Mouse (Mus musculus): Measurements from ENCODE around the gene Timm50.

Gene Timm50

DNA sequence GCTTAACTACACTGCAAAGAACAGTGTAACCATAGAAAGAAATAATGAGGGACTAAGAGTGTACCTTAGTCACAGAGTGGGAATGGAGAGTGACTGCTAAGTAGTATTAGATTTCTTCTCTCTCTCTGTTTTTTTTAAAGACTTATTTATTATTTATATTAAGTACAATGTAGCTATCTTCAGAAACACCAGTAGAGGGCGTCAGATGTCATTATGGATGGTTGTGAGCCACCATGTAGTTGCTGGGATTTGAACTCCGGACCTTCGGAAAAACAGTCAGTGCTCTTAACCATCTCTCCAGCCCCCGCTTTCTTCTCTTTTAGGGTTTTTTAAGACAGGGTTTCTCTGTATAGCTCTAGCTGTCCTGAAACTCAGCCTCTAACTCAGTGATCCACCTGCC, 14.6 kb upstream of the Timm50 start:
- no peak for DNase-seq (ENCODE audit: low read depth, low spot score)

- no peak for DNase-seq (ENCODE audit: low read depth, low spot score)
Observed at GRCm38 (mm10) chr7:28325293-28325692, 13.4 kb upstream of the Timm50 start.

DNA sequence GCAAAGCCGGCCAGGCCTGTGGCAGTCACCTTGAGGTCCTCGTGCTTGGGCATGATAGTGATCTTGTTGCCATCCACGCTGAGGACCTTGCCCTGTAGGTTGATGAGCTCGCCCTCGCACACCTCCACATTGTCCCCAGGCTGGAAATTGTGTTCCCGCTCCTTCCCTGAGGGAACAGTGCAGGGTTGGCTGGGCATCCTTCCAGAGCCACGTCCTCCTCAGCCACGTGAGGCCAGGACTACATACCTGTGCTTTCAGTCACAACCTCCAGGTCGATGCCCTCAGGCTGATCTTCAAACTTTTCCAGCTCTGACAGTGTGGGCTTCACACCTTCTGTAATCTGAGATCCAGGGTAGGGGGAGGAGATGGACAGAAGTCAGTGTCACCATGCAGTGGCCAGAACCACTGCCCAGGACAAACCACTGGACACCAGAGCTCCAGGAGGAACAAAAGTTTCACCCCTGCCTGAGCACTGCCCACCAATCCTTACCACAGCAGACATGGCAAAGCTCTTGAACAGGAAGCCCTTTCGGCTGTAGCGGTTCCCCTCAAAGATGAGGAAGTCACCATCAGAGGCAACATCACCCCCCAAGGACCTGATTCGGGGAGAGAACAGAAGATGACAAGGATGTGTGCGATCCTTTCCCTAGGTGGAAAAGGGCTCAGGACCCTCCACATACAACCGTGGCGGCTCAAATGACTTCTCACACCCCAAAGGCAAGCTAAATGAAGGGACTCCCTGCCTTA, 10.3 kb upstream of the Timm50 start:
- DNase-seq (ENCODE audit: low read depth, low spot score) = no peak

GRCm38 (mm10) chr7:28318714-28319113, 6.8 kb upstream of the Timm50 start:
- DNase-seq (ENCODE audit: low read depth, low spot score) = no peak

DNA sequence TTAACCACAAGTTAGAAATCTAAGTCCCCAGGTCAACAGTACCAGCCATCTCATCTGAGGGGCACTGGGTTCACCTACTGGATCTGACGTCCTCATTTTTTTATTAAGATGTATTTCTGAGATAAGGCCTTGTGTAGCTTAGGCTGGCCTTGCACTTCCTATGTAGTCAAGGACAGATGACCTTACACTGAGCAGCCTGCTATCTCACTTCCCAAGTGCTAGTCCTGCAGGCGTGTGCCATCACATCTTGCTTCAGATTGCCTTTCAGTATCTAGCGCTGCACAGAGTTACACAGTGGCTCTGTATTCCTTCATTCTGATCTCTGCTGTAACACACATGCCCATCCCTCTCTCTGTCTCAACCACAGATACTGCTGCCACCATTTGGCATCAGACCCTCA, 6.2 kb upstream of the Timm50 start:
- DNase-seq (ENCODE audit: low read depth, low spot score) = no peak

DNA sequence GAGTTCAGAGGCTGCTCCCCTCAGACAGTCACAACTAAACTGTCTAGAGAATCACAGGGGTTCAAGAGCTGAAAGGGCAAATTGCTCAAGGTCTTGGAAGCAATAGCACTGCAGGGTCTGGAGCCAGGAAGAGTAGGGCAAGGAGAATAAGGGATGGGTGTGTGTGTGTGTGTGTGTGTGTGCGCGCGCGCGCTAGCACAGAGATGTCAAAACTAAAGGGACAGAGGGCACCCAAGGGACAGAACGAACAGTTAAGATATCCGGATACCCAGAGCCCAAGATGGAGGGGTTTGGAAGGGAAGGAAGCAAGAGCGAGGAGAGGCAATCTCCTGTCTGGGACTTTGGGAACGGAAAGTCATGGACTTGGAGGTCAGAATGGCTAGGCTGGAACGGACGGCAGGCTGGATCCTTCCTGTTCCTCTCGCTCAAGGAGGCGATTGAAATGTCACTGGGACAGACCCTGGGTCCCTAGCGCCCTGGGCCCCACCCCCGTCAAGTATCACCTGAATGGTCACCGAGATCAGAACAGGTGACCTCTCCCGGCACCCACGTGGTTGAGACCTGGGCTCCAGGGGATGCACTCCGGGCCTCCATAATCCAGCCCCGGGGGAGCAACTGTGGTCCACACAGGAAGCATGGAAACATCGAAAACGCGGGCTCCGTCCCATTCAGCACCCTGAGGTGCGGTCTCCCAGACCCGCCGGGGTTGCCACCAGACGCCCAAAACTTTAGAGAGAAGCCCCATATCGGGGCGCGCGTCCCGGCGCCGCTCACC, 534 bp downstream of the Timm50 start:
- DNase-seq (ENCODE audit: low read depth, low spot score) = no peak

- no peak for DNase-seq (ENCODE audit: low read depth, low spot score)
Observed at GRCm38 (mm10) chr7:28309737-28310136, 2.1 kb downstream of the Timm50 start.

GRCm38 (mm10) chr7:28306216-28306615, 5.7 kb downstream of the Timm50 start:
- no peak for DNase-seq (ENCODE audit: low read depth, low spot score)

DNA sequence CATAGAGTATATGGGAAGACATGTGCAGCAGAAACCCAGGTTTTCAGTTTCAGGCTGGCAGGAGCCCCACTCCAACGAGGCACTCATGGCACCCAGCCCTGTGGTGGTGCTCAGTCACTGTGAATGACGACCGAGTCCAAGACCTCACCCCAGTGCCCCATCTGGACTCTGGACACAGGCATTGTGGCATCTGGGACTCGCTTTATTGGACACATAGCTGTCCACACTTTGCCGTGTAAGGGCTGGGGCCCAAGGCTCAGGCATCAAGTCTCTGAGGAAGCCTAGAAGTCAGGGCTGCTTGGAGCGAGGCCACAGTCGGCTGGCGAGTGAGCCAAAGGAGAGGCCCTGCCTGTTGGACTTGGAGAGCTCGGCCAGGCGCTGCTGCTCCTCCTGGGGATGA, 6.2 kb downstream of the Timm50 start:
- DNase-seq (ENCODE audit: low read depth, low spot score) = no peak

- no peak for DNase-seq (ENCODE audit: low read depth, low spot score)
Observed at GRCm38 (mm10) chr7:28301616-28302433, 10.0 kb downstream of the Timm50 start, which contains the start of gene Dll3. Gene Dll3 (minus strand): TSS chr7:28302238.

DNA sequence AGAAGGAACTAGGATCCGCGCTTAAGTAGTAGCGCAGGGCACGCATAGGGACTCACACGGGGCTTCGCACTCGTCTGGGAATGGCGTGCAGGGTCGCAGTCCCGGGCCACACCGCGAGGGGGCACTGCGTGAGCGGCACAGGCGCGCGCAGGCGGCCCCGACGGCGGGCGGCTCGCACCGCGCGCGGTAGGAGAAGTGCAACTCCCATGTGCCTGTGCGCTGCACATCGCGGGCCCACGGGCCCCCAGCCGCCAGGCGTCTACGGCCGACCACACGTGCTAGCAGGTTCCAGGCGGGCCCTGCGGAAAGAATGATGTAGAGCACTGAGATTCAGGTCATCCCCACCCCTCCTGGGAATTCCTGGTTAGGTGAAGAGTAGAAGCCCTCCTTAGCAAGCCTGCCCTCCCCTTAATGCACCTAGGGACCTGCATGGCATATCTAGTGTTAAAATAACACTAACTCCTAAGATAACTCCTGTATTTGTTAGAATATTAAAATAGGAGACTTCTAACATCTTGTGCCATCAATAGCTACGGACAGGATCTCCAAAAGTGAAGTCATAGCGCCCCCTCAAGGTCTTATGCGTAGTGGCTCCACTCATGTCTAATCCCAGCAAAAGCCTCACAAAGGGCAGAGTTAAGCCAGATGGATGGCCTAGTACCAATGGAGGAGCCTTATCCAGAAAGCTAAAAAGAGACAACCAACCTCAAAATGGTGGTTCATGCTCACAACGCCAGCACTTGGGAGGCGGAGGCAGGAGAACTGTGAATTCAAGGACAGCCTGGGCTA, 12.8 kb downstream of the Timm50 start:
- DNase-seq (ENCODE audit: low read depth, low spot score) = no peak

GRCm38 (mm10) chr7:28294481-28294880, 17.4 kb downstream of the Timm50 start:
- no peak for DNase-seq (ENCODE audit: low read depth, low spot score)

DNA sequence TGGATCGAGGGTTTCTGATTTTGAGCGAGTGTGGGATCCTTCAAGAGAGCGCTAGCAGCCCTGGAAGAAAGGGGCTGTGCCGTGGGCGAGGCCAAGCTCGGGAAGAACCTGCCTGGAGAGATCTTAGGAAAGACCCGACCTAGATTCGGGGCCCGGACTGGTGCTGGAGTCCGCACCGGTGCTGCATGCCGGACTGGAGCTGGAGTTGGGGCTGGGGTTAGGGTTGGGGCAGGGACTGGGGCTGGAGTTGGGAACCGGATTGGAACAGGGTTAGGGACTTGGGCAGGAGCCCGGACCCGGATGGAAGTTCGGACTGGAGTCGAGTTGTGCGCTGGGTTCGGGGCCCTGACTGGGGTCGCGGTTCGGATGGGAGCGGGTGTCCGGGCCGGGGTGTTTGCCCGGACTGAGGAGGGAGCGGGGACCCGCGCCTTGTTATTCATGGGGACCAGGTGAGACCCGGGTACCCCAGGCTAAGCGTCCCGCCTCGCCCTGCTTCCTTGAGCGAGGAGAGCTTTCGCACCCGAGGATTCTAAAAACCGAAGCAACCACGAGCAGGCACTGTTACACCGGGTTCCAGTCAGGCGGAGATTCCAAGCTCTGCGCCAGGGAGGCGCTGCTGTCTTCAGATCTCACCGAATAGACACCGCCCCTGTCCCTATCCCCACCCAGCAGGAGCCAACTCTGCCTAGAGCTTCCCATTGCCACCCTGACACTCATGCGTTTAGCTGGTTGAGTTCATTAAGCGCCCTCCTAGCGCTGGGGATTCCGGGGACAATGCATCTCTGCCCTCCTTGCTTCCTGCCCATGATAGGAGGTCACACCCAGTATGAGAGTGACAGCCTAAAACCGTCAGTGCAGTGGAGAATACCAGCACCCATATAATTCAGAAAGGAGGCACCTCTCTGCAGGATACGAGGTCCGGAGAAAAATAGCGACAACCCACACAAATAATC, 21.0 kb downstream of the Timm50 start, which contains the start of gene Selenov:
Gene Selenov (minus strand): TSS at position 549 of the 953 bp plus-strand sequence.
- DNase-seq (ENCODE audit: low read depth, low spot score) = no peak

- DNase-seq (ENCODE audit: low read depth, low spot score) = no peak
Observed at GRCm38 (mm10) chr7:28290165-28290564, 21.7 kb downstream of the Timm50 start.

- DNase-seq (ENCODE audit: low read depth, low spot score) = no peak
Observed at GRCm38 (mm10) chr7:28280630-28281029, 31.2 kb downstream of the Timm50 start.

DNA sequence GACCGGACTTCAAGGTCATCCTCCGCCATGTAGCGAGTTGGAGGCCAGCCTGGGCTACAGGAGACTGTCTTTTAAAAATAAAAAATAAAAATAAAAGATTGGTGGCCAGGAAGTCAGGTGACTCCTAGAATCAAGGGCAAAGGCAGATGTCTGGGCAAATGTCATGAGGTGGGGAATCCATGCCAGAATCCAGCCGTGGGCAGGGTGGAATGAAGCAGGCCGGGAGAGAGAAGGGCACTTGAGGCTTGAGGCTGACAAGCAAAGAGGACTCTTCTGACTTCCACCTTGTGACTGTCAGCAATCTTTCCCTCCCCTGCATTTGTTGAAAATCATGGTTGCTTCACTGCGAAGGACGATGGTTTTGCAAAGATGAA, 33.6 kb downstream of the Timm50 start:
- no peak for DNase-seq (ENCODE audit: low read depth, low spot score)

DNA sequence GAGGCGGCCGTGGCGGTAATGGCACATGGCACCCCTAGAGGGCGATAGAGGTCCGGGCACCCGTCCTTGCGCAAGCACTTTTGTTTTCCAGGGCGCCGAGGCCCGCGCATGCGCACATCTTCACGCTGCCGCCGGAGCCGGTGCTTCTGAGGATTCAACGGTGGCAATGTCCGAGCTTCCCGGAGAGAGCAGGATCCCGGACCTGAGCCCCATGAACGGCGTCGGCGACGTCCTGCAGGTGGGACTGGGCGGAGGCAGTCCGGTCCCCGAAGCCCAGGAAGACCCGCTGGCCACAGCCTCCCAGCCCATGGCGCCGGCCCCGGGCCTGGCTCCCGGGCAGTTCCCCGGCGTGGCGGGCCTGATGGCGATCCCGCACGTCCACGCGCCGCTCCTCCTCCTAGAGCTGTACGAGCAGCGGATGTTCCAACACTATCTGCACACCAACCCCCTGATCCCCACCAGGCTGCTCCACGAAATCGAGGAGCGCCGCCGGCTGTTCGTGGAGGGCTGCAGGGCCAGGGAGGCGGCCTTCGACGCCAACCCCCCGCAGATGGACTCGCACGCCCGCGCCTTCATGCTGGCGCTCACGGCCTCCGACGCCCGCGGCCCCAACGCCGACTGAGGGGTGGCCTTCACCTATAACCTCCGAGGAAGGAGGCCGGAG, 34.1 kb downstream of the Timm50 start, which contains the start of gene Eid2b:
Gene Eid2b (plus strand): TSS at position 125 of the 664 bp plus-strand sequence.
- DNase-seq (ENCODE audit: low read depth, low spot score) = peak; percentile 78

- DNase-seq (ENCODE audit: low read depth, low spot score) = no peak
Observed at GRCm38 (mm10) chr7:28277237-28277614, 34.6 kb downstream of the Timm50 start.

DNA sequence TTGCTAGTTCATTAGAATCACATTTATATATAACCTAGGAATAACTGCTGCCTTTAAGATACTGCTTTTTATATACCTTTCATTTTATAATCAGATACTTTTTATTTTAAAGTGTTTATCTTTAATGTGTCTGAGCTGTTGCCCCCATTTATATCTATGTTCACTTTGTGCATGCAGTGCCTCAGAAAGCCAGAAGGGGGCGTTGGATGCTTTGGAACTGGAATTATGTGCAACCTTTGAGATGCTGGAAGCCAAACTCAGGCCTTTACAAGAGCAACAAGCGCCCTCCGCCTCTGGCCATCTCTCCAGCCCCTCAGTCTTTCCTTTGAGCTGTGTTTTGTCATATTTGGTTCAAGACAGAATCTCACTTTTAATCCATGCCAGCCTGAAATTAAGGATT, 40.1 kb downstream of the Timm50 start:
- DNase-seq (ENCODE audit: low read depth, low spot score) = no peak

DNA sequence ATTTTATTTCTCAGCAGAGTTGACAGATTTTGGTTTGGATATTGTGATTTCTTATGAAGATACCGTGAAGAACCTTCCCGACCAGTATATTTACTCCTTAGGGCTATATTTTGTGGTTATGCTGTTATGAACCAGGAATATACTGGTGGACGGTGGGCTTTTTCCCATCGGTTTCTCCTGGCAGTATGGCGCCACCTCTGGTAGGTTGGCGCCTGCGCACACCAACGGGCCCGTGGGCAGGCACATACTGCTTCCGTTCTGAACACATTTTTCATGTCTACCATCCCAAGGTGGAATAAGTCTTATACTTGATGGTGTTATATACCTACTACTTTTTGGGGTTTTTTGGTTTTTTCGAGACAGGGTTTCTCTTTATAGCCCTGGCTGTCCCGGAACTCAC, 42.5 kb downstream of the Timm50 start:
- DNase-seq (ENCODE audit: low read depth, low spot score) = no peak
